Mouse (Mus musculus) layer of hippocampus, adult 6 months (tissue): Measurements from ENCODE around the gene Lmnb2. TPM values are rescaled to one million over a fixed set of nuclear protein-coding genes. Genes with fewer than 3 reads are reported as not detected.

Experiments used
- long read RNA-seq, 2 experiments: library from polyadenylated mRNA; unstranded; transcript quantifications; one replicate each; pipeline ENCODE4 v2.0.0; 2019 to 2020
- polyA plus RNA-seq: library from polyadenylated mRNA; unstranded; fragments of <200 nt; fragmentation: Nextera tagmentation; gene quantifications from 2 replicates; pipeline ENCODE4 v1.2.3, GENCODE M21; 2021

Gene Lmnb2
- polyA plus RNA-seq: 3.1 and 3.8 TPM in 2 replicates
- long read RNA-seq, experiment 1, transcript Lmnb2-201 (12 exons, 3,531 nt): major isoform, 11 of 16 reads
- long read RNA-seq, experiment 1, partial matches to known transcripts: 2 of 16 reads
- long read RNA-seq, experiment 1, other reads (novel, unspliced or antisense): 3 of 16 reads
- long read RNA-seq, experiment 2, transcript Lmnb2-201 (12 exons, 3,531 nt): major isoform, 77 of 104 reads
- long read RNA-seq, experiment 2, partial matches to known transcripts: 9 of 104 reads
- long read RNA-seq, experiment 2, other reads (novel, unspliced or antisense): 18 of 104 reads

DNA sequence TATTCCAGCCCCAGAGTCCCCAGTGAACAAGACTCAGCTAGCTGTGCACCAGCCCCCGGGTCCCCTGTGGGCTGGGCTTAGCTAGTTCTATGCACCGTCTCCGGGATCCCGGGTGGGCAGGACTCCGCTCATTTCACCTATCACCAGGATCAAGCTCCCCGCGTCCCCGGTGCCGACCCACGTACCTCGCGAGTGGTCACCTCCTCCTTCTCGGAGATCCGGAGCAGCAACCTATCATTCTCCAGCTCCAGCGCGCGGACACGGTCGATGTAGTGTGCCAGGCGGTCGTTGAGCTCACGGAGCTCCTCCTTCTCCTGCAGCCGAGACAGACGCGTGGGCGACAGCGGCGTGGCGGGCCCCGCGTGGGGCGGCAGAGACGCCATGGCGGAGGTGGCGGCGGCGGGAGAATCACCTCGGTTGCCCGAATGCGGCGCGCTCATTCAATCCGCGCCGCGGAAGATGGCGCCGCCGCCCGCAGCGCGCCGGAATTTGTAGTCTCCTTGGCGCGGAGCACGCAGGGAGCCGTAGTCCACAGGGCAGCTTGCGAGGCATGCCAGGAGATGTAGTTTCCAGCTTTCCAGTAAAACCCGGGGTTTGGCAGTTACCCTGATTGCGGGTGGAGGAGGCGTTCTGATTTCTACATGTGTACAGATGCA lies at the start of gene Lmnb2:
Gene Lmnb2, minus strand, starts transcription at position 467 of the 656 bp plus-strand sequence.

DNA sequence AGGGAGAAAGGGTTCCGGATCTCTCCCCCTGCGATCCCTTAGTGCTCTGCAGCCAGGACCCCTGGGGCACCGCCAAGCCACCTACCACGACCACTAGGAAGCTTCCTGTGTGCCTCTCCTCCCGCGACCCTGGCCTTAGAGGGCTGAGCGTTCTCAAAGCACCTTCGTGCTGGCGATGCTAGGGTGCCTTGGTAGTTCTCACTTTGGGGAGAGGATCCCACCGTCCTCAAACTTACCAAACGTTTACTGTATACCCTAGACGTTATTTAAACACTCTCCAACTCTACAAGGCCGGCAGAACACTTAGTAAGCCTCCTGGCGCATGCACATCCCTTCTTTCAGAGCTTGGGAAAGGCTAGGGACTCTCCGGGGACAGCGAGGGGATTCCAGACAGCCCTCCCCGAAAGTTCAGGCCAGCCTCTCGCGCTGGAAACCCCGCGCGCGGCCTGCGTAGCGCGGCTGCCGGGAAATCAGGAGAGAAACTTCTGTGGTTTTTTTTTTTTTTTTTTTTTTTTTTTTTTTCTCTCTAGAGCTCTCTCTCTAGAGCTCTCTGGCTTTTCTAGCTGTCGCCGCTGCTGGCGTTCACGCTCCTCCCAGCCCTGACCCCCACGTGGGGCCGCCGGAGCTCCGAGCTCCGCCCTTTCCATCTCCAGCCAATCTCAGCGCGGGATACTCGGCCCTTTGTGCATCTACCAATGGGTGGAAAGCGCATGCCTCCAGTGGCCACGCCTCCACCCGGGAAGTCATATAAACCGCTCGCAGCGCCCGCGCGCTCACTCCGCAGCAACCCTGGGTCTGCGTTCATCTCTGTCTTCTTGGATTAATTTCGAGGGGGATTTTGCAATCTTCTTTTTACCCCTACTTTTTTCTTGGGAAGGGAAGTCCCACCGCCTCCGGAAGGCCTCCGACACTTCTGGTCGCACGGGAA lies 11.5 kb upstream of the Lmnb2 start, which contains the start of gene Gadd45b:
Gene Gadd45b, plus strand, starts transcription at position 775 of the 928 bp plus-strand sequence.

DNA sequence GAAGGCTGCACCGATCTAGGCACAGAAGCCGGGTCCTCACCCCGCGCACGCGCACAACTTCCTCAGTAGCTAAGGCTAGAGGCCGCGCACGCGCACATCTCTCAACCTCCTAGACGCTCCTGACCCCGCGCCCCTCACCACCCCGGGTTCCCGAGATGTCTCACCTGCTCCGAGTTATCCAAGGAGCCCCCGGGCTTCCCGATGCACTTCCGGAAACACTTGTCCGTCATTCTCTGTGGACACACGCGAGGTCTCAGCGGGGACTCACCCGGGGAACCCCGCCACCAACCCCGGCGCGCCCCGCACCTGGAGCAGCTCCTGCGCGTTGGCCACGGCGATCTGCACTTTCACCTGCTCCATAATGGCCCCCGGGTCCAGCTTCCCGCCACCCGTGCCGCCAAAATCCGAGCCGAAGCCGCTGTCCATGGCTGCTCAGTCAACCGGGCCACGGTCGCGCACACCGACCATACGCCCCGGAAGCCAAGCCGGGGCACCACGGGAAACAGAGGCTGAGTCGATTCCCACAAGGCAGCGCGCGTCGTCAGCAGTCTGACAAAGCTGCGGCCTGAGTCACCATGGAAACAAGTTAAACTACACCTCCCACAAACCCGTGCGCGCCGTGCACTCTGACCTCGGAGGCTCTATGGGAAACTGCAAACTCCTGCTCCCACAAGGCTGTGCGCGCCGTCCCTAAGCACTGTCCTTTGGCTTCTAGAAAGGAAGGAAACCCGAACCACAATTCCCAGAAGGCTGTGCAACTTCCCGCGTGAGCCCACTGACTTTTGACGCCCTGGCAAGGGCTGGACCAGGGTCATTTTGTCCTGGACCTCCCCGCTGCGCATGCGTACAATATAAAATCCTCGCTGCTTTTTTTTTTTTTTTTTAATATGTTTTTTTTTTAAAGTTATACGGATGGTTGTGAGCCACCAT lies 17.5 kb downstream of the Lmnb2 start, which contains the start of gene Timm13:
Gene Timm13, minus strand, starts transcription at position 652 of the 930 bp plus-strand sequence.

DNA sequence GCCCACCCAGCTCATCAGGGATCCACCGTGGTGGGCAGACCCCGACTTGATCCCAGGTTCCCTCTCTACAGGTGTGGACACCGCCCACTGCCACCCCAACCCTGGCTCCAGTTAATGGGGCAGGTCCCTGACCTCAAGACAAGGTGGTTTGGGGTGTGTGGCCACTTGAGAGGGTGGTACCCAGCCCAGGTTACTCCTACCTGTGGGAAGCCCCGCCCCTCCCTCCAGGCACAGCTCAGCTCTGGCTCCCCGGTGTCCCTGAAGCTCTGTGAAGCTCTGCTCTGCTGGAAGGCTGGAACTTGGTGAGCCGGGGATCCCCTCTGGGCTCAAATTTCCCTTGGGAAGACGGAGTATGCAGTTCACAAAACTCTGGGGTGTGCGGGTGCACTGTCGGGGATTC lies 46.5 kb downstream of the Lmnb2 start, which contains the start of gene Tmprss9:
Gene Tmprss9, plus strand, starts transcription at position 268 of the 400 bp plus-strand sequence.

DNA sequence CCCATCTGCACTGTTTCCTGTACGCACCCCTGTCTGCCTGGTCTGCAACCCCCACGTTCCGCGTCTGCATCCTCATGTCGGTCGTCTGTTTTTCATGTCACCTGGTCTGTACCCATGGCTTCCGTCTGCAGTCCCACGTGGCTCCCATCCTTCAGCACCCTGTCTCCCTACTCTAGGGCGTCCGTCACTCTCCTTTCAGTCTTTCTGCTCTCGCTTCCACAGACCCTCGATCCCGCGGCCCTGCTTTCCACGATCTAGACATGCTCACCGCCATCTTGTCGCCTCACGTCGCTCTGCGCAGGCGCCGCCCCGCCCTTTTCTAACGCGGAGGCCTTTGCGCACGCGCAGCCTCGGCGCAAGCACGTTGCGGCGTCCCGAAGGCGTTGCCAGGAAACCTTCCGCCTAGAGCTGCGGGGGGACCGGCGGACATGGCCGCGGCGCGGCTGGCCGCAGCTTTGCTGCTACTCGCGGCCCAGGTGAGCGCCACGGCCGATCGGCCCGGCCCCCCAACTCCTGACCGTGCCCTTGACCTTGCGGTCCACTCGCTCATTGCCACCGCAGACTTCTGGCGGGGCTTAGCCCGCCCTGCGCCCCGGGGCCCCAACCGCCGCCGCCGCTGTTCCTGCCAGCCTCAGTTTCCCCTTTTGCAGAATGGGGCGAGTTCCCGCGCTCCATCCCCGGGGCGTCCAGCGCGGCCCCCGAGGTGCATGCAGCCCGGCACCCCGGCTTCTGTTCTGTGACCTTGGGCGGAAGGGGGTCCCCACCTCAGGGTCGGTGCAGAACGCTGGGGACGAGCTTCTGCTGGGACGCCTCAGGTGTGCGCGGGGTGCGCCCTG lies 62.9 kb downstream of the Lmnb2 start, which contains the start of the genes Lsm7 and Sppl2b:
Gene Lsm7, minus strand, starts transcription at position 297 of the 836 bp plus-strand sequence.
Gene Sppl2b, plus strand, starts transcription at position 363 of the 836 bp plus-strand sequence.

Other genes starting within 250 kb of the Lmnb2 start
- gene Mknk2, start 240.1 kb downstream of the Lmnb2 start, polyA plus RNA-seq: 3.6 and 3.8 TPM in 2 replicates
- 9.3 and 10.8 TPM in 2 replicates for gene Mob3a, start 216.3 kb downstream of the Lmnb2 start, polyA plus RNA-seq
- 46.9 and 47.1 TPM in 2 replicates for gene Izumo4, start 216.1 kb downstream of the Lmnb2 start, polyA plus RNA-seq
- 51.0 and 52.8 TPM in 2 replicates for gene Ap3d1, start 176.0 kb downstream of the Lmnb2 start, polyA plus RNA-seq
- 1.5 and 1.6 TPM in 2 replicates for gene Dot1l, start 163.0 kb downstream of the Lmnb2 start, polyA plus RNA-seq
- gene Sf3a2, start 120.0 kb downstream of the Lmnb2 start, polyA plus RNA-seq: 9.3 and 13.8 TPM in 2 replicates
- 96.0 and 103 TPM in 2 replicates for gene Plekhj1, start 119.6 kb downstream of the Lmnb2 start, polyA plus RNA-seq
- not detected in 2 replicates for gene Amh, start 113.0 kb downstream of the Lmnb2 start, polyA plus RNA-seq
- gene Jsrp1, start 104.7 kb downstream of the Lmnb2 start, polyA plus RNA-seq: 7.5 and 7.7 TPM in 2 replicates
- gene Oaz1, start 91.6 kb downstream of the Lmnb2 start, polyA plus RNA-seq: 2,817 and 2,885 TPM in 2 replicates
- 19.6 and 26.3 TPM in 2 replicates for gene Lingo3, start 74.2 kb downstream of the Lmnb2 start, polyA plus RNA-seq
- gene Lsm7, start 63.0 kb downstream of the Lmnb2 start, polyA plus RNA-seq: 326 and 354 TPM in 2 replicates
- gene Sppl2b, start 63.0 kb downstream of the Lmnb2 start, polyA plus RNA-seq: 16.5 and 20.9 TPM in 2 replicates
- 0.33 and 0.35 TPM in 2 replicates for gene Tmprss9, start 46.4 kb downstream of the Lmnb2 start, polyA plus RNA-seq
- 632 and 637 TPM in 2 replicates for gene Timm13, start 17.3 kb downstream of the Lmnb2 start, polyA plus RNA-seq
- gene Gadd45b, start 11.8 kb upstream of the Lmnb2 start, polyA plus RNA-seq: 12.5 and 16.0 TPM in 2 replicates
- 55.3 and 58.1 TPM in 2 replicates for gene Gng7, start 96.7 kb upstream of the Lmnb2 start, polyA plus RNA-seq
- gene Diras1, start 107.4 kb upstream of the Lmnb2 start, polyA plus RNA-seq: 47.4 and 57.4 TPM in 2 replicates
- gene Slc39a3, start 119.2 kb upstream of the Lmnb2 start, polyA plus RNA-seq: 33.3 and 38.9 TPM in 2 replicates
- 251 and 255 TPM in 2 replicates for gene Sgta, start 141.9 kb upstream of the Lmnb2 start, polyA plus RNA-seq
- gene Thop1, start 151.8 kb upstream of the Lmnb2 start, polyA plus RNA-seq: 19.6 and 20.0 TPM in 2 replicates
- 1.1 and 1.4 TPM in 2 replicates for gene Creb3l3, start 180.6 kb upstream of the Lmnb2 start, polyA plus RNA-seq
- gene Map2k2, start 187.7 kb upstream of the Lmnb2 start, polyA plus RNA-seq: 109 and 133 TPM in 2 replicates
- 87.7 and 94.4 TPM in 2 replicates for gene Zbtb7a, start 217.0 kb upstream of the Lmnb2 start, polyA plus RNA-seq
- gene Pias4, start 249.7 kb upstream of the Lmnb2 start, polyA plus RNA-seq: 15.8 and 17.3 TPM in 2 replicates